Mouse (Mus musculus) CD4-positive helper T cell, adult 2 months (primary cell): ENCODE results near the gene 2010111I01Rik.

Source experiments
- DNase-seq: peaks from one replicate; pipeline ENCODE4 v3.0.0-alpha.2; 2012; ENCODE audit warnings: low read depth, missing footprints, low spot score

The 2010111I01Rik gene

DNA sequence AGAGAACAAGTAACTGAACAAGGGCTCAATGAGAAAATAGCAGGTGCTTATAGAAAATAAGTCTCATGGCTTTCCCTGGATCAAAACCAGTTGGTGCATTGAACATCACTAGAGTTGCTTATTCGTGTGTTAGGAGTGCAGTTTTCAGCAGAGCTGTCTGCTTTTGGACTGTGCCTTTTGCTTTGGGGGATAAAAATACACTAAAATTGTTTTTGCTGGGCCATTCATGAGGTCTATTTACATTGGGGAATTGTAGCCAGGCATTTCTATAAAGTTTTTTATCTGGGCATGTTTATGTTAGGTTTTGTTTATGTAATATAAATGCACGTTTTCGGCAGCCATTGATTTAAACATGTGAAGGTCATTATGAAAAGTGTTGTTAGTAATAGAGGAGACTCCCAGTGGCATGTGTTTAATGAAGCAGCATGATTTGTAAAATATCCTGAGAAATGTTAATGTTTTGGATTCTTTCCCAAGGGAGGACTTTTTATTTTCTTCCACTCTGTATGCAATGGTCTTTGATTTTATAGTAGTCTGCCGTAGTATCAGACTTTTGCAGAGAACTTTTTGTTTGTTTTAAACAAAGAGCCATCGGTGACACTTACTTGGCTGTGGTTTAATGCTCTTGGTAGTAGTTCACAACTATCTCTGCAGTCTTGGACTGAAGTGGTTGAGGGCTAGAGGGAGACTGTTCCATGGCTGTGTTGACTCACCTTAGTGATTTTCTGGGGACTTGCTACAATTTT lies 146.8 kb downstream of the 2010111I01Rik start:
- no peak for DNase-seq

- DNase-seq = no peak
These were observed 147.4 kb downstream of the 2010111I01Rik start for GRCm38 (mm10) chr13:63112043-63112597.

DNA sequence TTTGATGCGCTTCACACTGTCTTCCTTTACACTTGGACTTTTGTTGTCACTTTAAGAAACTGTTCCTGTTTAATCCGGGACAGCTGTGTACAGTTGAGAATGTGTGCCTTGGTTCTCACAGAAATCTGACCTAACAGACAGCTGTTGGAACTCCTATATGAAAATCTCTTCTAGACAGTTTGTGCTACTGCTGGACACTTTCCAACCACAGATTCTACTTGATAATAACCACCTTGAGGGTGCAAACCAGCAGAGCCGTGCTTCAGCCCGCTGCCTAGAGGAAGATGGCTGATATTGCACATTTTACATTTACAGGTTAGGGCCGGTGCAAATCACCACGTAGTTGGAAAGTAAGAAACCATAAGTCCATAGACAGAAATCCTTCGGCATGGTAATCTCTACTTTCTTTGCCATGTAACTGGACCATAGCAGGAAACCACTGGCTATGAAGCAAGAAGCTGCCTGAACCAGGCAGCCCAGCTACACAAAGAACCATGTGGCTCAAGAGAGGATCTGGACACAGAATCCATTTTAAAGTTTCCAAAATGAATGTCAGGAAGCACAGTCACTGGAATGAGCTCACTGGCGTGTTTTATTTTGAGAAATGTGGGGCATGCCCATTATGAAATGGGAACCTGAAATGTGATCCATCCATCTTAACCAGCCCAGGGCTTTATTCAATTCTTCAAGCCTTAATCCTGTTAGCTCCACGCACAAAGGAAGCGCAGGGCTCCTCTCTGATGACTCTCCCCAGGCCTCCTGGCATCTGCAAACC lies 148.1 kb downstream of the 2010111I01Rik start:
- DNase-seq = peak; percentile 16

DNA sequence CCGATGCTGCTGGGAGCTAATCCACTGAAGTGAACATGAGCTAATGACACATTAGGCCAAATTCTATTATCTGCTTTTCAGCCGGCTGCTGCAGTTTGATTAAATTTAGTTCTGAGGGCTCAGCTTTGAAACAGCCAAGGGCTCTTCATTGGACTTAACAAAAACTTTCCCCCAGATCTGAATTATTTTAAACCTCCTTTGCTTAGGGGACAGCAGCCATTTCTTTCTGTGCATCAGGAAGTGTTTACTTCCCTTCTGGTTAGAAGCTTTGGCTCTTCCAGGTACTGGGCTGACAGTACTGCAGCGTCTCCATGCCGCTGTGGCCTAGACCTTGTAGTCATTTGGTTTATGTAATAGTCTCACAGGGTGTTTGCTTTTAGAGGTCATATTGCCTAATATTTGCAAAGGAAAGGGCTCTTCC lies 149.2 kb downstream of the 2010111I01Rik start:
- DNase-seq = no peak

GRCm38 (mm10) chr13:63115187-63115784 lies 150.6 kb downstream of the 2010111I01Rik start:
- no peak for DNase-seq

- DNase-seq = no peak
These were observed 152.9 kb downstream of the 2010111I01Rik start for GRCm38 (mm10) chr13:63117495-63118184.

- DNase-seq = no peak
These were observed 154.0 kb downstream of the 2010111I01Rik start for GRCm38 (mm10) chr13:63118682-63119081.

GRCm38 (mm10) chr13:63120296-63120695 lies 155.6 kb downstream of the 2010111I01Rik start:
- no peak for DNase-seq

DNA sequence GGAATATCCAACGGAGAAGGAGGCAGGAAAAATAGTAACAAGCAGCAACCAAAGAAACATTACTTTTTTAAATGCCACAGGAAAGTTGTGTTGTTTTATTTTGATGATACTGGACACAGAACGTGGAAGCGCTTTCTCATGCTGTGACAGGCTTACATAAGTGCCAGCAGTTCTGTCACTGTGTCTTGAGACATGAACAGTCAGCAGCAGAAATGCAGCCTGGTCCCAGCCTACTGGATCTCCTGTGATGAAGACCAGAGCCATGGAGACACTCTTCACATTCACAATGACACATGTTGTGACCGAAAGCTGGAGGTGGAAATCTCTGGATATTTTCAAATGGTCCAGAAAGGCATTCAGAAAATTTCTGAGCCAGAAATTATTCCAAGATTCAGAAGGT lies 157.1 kb downstream of the 2010111I01Rik start:
- no peak for DNase-seq

- no peak for DNase-seq
These were observed 161.5 kb downstream of the 2010111I01Rik start for GRCm38 (mm10) chr13:63126206-63126605.

- DNase-seq = no peak
These were observed 162.8 kb downstream of the 2010111I01Rik start for GRCm38 (mm10) chr13:63127516-63127915.

- no peak for DNase-seq
These were observed 170.3 kb downstream of the 2010111I01Rik start for GRCm38 (mm10) chr13:63134879-63135421.

DNA sequence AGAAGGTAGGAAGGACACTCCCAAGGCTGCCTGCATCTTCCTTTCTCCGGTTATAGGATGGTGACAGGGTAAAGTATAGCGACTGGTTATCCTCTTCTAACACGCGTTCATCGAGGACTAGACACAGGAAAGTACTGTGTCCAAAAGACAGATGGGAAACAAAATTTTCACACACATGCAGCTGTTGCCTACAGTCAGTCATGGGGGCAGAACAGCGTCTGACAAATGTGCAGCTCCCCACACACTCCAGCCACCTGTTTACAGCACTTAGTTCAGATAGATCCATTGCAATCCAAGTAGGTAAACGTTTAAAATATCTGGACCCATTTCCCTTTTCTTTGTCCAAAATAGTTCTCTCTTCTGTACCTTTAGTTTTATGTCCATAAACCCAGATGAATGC lies 171.3 kb downstream of the 2010111I01Rik start:
- DNase-seq = no peak

- DNase-seq = peak; percentile 42
These were observed 172.1 kb downstream of the 2010111I01Rik start for GRCm38 (mm10) chr13:63136775-63137174.

DNA sequence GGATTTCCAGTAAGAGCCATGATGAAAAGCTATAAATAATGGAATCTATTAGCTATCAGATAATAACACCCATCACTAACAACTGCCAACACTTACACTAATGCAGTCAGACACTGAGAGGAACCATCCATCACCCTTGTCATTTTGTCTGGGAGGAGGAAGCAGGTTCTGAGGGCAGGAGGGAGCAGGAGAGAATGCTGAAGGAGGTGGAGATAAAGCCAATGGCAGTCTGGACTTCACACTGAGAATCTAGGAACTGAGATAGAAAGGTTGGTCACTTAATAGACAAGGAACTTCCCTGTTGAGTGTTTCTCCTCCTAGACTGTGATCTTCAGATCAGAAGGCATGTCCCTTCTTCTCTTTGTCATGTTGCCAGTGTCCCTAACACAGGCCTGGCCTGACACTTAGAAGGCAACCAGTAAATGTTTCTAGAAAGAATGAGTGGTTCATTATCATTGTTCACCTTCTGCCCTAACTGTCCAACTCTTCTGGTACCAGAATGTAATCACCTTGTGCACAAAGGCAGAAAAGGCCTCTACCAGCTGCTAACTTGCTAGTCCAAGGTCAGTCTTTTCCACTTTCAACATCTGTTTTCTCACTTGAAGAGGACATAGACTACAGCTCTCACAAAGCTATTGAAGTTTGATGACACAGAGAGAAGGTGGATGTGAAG lies 173.8 kb downstream of the 2010111I01Rik start:
- DNase-seq = no peak

DNA sequence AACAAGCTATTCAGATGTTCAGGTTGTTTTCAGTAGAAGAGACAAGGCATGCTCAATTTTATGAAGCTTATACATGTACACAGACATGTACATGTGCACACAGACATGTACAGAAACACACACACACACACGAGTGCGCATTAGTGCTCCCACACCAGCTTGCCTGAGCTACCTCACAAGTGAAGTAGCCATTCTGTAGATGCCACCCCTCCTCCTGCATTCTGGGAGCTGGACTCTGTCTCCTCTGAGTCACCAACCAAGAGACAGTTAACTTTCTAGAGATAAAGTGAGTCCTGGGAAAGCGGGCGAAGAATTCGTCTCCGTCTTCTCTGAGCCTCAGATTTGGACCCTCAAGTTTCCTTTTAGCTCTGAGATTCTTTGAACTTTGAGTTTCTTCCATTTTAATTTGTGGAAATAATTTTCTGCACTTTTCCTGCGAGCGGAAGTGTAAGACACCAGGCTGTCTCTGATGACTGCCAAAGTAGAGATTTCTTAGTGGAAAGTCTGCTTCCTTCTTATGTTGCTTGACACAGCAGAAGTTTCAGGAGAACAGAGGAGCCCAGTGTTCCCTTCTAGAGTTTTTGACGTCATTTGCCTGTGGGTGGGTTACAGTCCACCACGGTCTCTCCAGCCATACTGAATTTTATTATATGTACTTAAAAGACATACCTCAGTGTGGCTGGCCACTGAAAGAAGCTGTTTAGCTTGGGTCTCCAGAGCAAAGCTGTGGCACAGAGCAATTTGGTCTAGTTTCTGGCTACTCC lies 175.0 kb downstream of the 2010111I01Rik start:
- no peak for DNase-seq

DNA sequence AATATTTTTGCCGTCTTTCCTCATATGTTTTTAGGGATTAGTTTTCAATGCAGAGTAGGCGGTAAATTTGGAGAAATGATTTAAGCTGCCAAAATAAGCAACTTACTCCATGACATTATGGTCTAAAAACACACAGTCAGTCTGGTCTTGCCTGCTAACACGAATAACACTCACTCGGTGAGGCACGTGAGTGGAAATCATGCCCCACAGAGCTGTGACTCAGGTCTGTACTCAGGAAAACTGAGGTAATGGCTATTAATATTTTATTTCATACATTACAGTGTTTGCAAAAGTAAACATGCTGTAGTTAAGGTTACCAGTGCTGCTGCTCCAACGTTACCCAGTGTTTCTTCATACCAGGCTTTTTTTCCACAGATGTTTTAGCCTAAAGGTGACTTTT lies 176.1 kb downstream of the 2010111I01Rik start:
- no peak for DNase-seq

DNA sequence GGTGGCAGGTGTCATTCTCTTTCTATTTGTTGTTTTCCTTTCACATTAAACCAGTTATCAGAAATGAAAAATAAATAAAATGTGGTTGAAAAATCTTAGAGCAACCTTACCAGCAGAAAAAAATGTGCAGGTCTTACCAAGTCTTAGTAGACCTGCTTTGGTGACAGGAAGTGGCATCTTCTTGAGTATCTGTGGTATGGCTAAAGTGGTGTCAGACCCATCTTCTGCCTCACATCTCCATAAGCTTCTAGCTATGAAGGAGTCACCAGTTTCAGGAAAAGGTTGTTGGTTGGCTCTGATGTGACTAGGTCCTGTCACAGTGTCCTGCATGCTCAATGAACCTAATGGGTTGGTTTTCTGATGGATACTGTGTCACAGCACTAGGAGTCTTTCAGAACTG lies 176.6 kb downstream of the 2010111I01Rik start:
- no peak for DNase-seq

GRCm38 (mm10) chr13:63146604-63147188 lies 182.0 kb downstream of the 2010111I01Rik start:
- no peak for DNase-seq

DNA sequence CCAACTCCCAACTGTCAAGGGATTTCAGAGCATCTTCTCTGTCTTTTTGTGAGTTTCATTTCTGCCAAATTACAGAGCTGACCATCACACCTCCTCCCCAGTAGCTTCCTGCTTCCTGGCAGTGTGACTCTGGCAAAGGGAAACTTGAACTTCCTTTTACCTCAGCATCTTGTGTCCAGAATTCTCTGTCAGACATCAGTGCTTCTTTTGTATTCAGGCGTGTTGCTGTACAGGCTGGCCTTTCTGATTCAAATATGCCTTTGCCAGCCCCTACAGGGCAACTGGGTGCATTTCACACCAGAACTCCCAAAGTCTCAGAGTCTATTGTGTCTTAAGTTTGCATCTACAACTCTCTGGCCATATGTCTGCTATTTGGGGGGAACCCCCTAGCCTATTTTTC lies 183.5 kb downstream of the 2010111I01Rik start:
- DNase-seq = no peak
